Mouse (Mus musculus) adrenal gland, postnatal 25 days (tissue): ENCODE measurements around the gene Ube2d2b. TPM values are rescaled to one million over a fixed set of nuclear protein-coding genes. Genes with fewer than 3 reads are reported as not detected.

ENCODE experiments used
- DNase-seq: peaks from one replicate; pipeline ENCODE4 v3.0.0; 2021; ENCODE audit warnings: mixed read lengths
- long read RNA-seq: library from polyadenylated mRNA; stranded (forward); transcript quantifications from one replicate; pipeline ENCODE4 v2.0.0, GENCODE M21; 2021
- total RNA-seq: library from RNA; stranded (reverse); gene quantifications from 2 replicates; pipeline ENCODE4 v1.2.3, GENCODE M21; 2021

Ube2d2b gene
- total RNA-seq: not detected in 2 replicates
- long read RNA-seq, partial matches to known transcripts: 0 of 1 reads
- long read RNA-seq, other reads (novel, unspliced or antisense): 0 of 1 reads

GRCm38 (mm10) chr5:107829998-107830560 lies at the start of gene Ube2d2b:
Ube2d2b (plus strand) TSS chr5:107830099.
- no peak for DNase-seq

GRCm38 (mm10) chr5:107782360-107782759 lies 47.5 kb upstream of the Ube2d2b start:
- DNase-seq: no peak

GRCm38 (mm10) chr5:107787682-107788443 lies 42.0 kb upstream of the Ube2d2b start:
- DNase-seq: no peak

- DNase-seq: no peak
Measured at GRCm38 (mm10) chr5:107789492-107789891, 40.4 kb upstream of the Ube2d2b start.

GRCm38 (mm10) chr5:107791966-107792365 lies 37.9 kb upstream of the Ube2d2b start:
- no peak for DNase-seq

GRCm38 (mm10) chr5:107792516-107792915 lies 37.4 kb upstream of the Ube2d2b start:
- no peak for DNase-seq

GRCm38 (mm10) chr5:107793258-107793657 lies 36.6 kb upstream of the Ube2d2b start:
- DNase-seq: no peak

- DNase-seq: no peak
Measured at GRCm38 (mm10) chr5:107793927-107794326, 36.0 kb upstream of the Ube2d2b start.

- no peak for DNase-seq
Measured at GRCm38 (mm10) chr5:107798290-107798689, 31.6 kb upstream of the Ube2d2b start.

- no peak for DNase-seq
Measured at GRCm38 (mm10) chr5:107801234-107801633, 28.7 kb upstream of the Ube2d2b start.

GRCm38 (mm10) chr5:107802621-107803020 lies 27.3 kb upstream of the Ube2d2b start:
- no peak for DNase-seq

GRCm38 (mm10) chr5:107807496-107807895 lies 22.4 kb upstream of the Ube2d2b start:
- no peak for DNase-seq

GRCm38 (mm10) chr5:107814651-107815050 lies 15.2 kb upstream of the Ube2d2b start:
- DNase-seq: no peak

GRCm38 (mm10) chr5:107822521-107822920 lies 7.4 kb upstream of the Ube2d2b start:
- no peak for DNase-seq

GRCm38 (mm10) chr5:107831351-107831750 lies 1.5 kb downstream of the Ube2d2b start:
- no peak for DNase-seq

- DNase-seq: no peak
Measured at GRCm38 (mm10) chr5:107834287-107834686, 4.4 kb downstream of the Ube2d2b start.

- peak; percentile 53 for DNase-seq
Measured at GRCm38 (mm10) chr5:107838891-107839644, 9.2 kb downstream of the Ube2d2b start.

GRCm38 (mm10) chr5:107840549-107841238 lies 10.8 kb downstream of the Ube2d2b start:
- no peak for DNase-seq

GRCm38 (mm10) chr5:107847349-107847748 lies 17.4 kb downstream of the Ube2d2b start:
- peak; percentile 71 for DNase-seq

GRCm38 (mm10) chr5:107847817-107848216 lies 17.9 kb downstream of the Ube2d2b start:
- DNase-seq: no peak

GRCm38 (mm10) chr5:107848964-107849363 lies 19.1 kb downstream of the Ube2d2b start:
- DNase-seq: no peak

- peak; percentile 19 for DNase-seq
Measured at GRCm38 (mm10) chr5:107853807-107854206, 23.9 kb downstream of the Ube2d2b start.
